Mouse (Mus musculus): ENCODE measurements around the gene Ogdhl.

The Ogdhl gene

DNA sequence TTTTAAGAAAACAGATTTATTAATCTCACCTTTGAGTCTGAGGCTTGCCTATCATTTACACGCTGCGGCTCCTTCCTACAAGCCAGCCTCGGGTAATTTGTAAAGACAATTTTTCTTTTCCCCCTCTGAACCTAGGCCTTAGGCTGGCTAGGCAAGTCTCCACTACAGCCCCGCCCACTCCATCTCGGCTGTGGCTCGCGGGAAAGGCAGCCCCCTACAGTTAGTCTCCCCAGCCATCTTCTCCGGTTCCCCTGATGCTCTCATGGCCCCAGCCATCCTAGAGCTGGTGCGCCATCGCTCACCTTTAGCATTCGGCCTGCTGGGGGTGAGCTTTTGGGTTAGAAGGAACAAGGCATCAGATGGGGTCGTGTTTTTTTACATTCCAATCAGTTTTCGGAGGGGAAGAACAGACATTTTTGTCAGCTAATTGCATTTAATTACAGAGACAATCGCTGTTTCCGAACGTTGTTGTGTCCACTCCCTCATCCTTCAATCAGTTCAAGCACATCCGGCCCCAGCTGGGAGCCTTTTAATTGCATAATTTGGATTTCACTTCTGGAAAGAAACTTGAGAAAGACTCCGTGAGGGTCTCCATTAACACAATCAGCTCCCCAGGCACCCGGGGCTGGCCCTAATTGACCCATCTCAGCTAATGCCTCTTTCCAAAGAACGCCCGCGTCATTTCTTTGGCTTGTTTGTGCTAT, 57.7 kb downstream of the Ogdhl start:
- CTCF ChIA-PET, result interaction anchor here (0.8 kb wide), 1 partner anchor 149 kb away, joined by 3 read pairs; no protein-coding TSS in a partner anchor

- CTCF ChIA-PET, result no interaction called here
Measured at GRCm38 (mm10) chr14:32380099-32380480, 58.3 kb downstream of the Ogdhl start.

DNA sequence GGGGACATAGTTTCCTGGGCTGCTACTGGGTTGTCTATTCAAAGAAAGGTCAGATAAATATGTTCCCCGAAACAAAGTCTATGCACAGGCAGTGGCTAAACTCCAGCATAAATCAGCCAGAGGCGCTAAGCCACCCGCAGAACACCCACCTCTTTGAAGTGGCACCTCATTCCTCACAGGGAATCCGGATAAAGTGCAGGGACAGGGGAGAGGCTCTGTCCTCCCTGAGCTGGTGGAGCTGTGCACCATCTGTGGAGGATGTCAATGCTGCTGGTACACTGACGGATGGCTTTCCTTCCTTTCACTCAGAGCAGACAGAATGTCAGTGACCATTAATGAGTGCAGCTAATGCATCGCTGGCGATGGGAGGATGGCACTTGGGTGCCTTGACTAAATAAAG, 59.2 kb downstream of the Ogdhl start:
- CTCF ChIA-PET, result no interaction called here

GRCm38 (mm10) chr14:32381619-32382018, 59.8 kb downstream of the Ogdhl start:
- CTCF ChIA-PET, result no interaction called here

DNA sequence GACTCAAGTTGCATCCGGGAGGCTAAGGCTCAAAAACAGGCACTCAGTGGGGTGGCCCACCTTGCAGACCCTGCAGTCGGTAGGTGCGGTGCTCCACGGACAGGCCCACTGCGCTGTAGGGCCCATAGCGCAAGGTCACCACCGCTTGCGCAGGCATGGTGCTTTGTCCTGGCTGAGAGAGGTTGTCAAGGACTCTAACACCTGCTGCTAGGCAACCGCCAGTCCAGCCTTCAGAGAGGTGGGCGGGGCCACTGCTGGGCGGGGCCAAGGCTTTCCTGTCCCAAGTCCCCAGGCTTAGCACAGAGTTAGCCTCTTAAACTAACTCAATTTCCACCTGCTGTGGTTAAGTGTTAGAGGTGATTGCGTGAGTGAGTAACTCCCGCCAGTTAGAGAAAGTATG, 66.4 kb downstream of the Ogdhl start, which contains the start of gene 1700024G13Rik:
1700024G13Rik (minus strand) TSS at position 196 of the 400 bp plus-strand sequence.
- CTCF ChIA-PET, result no interaction called here

All from spleen, embryonic (tissue).